Mouse (Mus musculus): ENCODE measurements around the gene Zfp335.

DNA sequence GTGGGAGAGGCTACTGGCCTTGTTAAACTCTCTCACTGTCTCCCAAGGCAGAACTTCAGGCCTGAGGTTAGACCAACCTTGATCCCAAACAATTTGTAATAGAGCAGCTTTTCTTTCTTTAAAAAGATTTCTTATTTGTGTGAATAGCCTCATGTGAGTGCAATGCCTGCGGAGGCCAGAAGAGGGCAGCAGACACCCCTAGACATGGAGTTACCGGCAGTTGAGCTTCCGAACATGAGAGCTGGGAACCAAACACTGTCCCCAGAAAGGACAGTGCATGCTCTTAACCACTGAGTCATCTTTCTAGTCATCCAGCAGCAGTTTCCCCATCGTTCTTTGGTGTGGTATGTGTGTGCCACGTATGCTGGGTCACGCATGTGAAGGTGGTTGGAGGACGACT is 44.0 kb downstream of the Zfp335 start:
- peak; percentile 54 for TF ChIP-seq CTCF (IDR thresholded peaks at IDR 0.05; ENCODE audit: low read depth)
- TF ChIP-seq EP300 (IDR thresholded peaks at IDR 0.05; ENCODE audit: low read depth) = 0 out of 2 replicates have a peak, but pooled peaks have one; percentile 2

All from heart, postnatal 0 days (tissue).